Mouse (Mus musculus) layer of hippocampus, adult 2 months (tissue): Measurements from ENCODE around the gene Dock9. TPM values are rescaled to one million over a fixed set of nuclear protein-coding genes. Genes with fewer than 3 reads are reported as not detected.

Source experiments
- DNase-seq, 2 experiments: peaks; one replicate each; pipeline ENCODE4 v3.0.0; 2022; ENCODE audit warnings: low spot score in 2 of 2
- H3K27ac ChIP-seq: fragments of 200-600 bp; 2 replicates; pipeline ENCODE4 v1.8.1; 2022
- H3K4me3 ChIP-seq: fragments of 200-600 bp; 2 replicates; pipeline ENCODE4 v1.8.1; 2022; ENCODE audit warnings: mild to moderate bottlenecking
- CTCF ChIP-seq: fragments of 200-600 bp; conservative IDR thresholded peaks from 2 replicates; pipeline ENCODE4 v1.8.1; 2022; ENCODE audit warnings: antibody characterized with exemption, mild to moderate bottlenecking, moderate library complexity
- total RNA-seq, 2 experiments: library from RNA; stranded (reverse); gene quantifications; 2 replicates each; pipeline ENCODE4 v1.2.3; 2021

The Dock9 gene
- total RNA-seq, 2 experiments from 2014 or later = 217 to 222 TPM

- no peak overlapping the region for H3K4me3 ChIP-seq
- H3K27ac ChIP-seq = no peak overlapping the region
- no peak for TF ChIP-seq CTCF
- DNase-seq = no peak
Observed at GRCm38 (mm10) chr14:121541262-121541661, 256.4 kb downstream of the Dock9 start.

DNA sequence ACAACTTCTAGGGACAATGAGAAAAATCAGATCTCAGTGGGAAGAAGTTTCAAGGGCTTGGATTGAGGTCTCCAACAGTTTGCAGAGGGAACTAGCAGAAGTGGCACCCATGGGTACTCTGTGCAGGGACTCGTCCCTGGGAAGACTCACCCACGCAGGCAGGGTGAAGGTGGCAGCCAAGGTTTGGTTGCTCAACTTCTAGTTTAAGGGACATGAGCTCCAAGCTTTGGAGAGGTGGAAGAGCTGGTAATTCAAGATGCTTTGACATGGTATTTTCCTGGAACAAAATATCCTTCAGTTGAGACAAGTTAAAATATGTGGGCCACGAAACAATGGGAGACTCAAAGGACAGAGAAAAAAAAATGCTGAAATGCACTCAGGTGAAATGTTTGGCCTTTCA is 263.1 kb downstream of the Dock9 start:
- H3K4me3 ChIP-seq = no peak overlapping the region
- TF ChIP-seq CTCF = no peak
- DNase-seq = no peak
- H3K27ac ChIP-seq = no peak overlapping the region

DNA sequence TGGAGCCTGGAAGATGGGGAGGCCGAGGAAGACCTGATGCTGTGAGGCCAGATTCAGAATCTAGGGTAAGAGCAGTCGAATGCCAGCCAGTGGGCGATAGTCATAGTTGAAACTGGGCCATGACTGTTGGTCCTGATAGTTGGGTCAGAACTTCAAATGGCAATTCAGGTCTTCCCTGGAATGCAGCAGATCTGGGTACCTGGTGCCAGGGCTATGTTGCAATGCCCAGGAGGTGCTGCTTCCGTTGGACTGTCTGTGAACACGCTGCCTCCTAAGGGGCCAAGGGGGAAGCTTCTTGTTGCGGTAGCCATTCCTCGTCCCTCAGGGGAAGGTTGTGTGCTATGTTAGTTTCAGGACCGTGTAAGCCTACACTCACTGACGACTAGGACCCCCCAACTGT is 266.8 kb downstream of the Dock9 start:
- Histone ChIP-seq H3K27ac (no peak overlapping the region), H3K4me3 (no peak overlapping the region)
- TF ChIP-seq CTCF = no peak
- no peak for DNase-seq

- no peak overlapping the region for H3K4me3 ChIP-seq
- H3K27ac ChIP-seq = no peak overlapping the region
- DNase-seq = no peak
- no peak for TF ChIP-seq CTCF
Observed at GRCm38 (mm10) chr14:121527883-121528282, 269.8 kb downstream of the Dock9 start.

GRCm38 (mm10) chr14:121527201-121527600 is 270.4 kb downstream of the Dock9 start:
- no peak overlapping the region for H3K27ac ChIP-seq
- no peak for DNase-seq
- H3K4me3 ChIP-seq = no peak overlapping the region
- no peak for TF ChIP-seq CTCF

DNA sequence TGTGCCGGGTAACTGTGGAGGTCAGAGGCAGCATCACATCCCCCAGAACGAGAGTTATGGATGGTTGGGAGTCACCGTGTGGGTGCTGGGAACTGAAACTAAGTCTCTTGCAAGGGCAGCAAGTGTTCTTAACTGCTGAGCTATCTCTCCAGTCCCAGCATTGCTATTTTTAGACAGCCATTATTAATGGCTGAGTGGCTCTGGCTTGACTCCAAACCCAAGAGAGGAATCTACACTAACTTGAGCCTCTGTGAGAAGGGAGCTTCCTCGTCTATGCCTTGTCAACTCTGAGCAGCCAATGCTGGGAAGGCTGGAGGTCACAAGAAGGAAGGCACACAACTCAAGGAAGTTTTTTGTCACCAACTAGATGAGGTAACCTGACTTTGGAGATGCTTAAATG is 275.9 kb downstream of the Dock9 start:
- no peak overlapping the region for H3K27ac ChIP-seq
- TF ChIP-seq CTCF = no peak

DNA sequence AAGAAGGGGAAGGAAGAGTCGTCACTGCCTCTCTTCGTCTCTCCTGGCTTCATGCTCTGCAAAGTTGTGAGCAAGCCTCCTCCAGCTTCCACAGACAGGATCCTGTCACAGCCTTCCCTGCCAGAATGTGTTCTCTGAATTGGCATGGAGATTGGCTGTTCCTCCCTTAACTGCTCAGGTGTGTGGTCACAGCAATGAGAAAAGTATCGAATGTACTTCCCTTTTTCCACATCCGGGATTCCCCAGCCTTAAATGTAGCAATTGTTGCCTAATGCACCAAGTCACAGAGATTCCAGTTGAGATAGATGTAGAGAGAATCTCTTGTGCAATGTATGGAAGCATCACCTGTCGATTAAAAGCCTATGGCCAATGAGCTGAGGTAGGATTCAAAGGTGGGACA is 280.8 kb downstream of the Dock9 start:
- no peak for DNase-seq
- TF ChIP-seq CTCF = no peak
- no peak overlapping the region for H3K27ac ChIP-seq
- no peak overlapping the region for H3K4me3 ChIP-seq

More for the DNA sequence above, 275.9 kb downstream of the Dock9 start:
- no peak overlapping the region for H3K4me3 ChIP-seq
- DNase-seq = no peak

GRCm38 (mm10) chr14:121508929-121509328 is 288.7 kb downstream of the Dock9 start:
- TF ChIP-seq CTCF = no peak
- H3K4me3 ChIP-seq = no peak overlapping the region
- no peak for DNase-seq
- no peak overlapping the region for H3K27ac ChIP-seq

DNA sequence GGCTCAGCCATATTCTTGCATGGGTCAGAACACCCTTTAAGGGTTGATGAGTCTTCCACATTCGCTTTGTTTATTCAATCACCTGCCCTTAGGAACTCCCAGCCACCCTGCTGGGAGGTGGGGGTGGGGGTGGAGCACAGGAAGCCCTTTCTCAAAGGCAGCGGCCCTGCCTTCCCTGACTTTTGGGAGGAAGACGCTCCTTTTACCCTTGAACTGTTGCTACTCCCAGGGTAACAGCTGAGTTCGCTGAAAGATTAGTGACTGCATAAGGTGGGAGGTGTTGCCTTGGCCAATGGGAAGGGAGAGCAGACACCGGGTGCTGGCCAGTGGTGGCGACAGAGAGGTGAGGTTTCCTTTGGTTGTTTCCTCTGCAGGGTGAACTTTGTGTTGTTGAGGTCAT is 291.3 kb downstream of the Dock9 start:
- Histone ChIP-seq H3K4me3 (no peak overlapping the region), H3K27ac (no peak overlapping the region)
- TF ChIP-seq CTCF = no peak
- DNase-seq = no peak

DNA sequence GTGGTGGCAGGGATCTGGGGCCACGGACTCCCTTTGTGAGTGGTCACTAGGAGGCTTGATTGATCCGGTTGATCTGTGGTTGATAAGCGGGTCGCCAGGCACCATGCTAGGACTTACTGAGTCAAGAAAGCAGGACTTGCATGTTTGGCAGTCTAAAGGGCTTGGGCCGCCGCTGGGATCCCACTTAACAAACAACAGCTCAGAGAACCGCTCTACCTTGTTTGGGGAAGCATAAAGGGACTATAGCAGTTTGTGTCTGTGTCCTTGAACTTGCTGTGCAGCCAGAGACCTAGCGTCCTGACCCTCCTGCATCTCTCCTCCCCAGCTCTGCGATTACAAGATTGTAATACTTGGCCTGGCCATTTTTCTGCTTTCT is 292.2 kb downstream of the Dock9 start:
- Histone ChIP-seq H3K4me3 (no peak overlapping the region), H3K27ac (no peak overlapping the region)
- no peak for DNase-seq
- no peak for TF ChIP-seq CTCF

DNA sequence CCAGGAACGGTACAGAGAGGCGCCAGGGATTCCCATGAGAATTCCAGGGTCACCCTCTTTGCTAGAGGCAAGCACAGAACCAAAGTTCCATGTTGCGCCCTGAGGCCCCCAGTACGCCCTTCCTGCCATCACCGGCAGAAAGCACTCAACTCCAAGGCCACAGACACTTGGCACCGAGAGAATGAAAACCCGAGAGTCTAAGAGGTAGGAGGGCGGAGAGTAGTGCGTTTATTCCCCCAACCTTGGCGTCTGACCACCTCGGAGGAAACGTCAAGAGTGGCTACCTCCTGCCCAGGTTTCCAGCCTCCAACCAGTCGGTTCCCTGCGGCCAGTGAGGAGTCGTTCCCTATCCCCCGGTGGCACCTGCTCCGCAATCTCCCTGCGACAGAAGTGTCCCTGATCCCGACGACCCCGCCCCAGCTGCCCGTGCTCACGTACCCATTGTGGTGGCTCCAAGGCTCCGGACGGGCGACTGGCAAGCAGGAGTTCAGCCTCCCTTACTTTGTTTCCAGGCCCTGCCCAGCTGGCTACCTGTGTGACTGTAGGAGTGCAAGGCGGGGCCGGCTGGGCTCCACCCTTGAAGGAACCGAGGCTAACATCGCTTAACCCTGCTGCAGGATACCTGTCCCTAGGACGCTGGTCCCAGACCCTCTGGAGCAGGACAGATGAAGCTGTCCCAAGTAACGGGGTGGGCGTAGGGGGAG is 292.7 kb downstream of the Dock9 start, which contains the start of gene Slc15a1:
TSS of gene Slc15a1 (minus strand) at position 472 of the 704 bp plus-strand sequence.
- no peak for DNase-seq
- Histone ChIP-seq H3K27ac (no peak within 1 kb of the TSS), H3K4me3 (no peak within 1 kb of the TSS)
- no peak for TF ChIP-seq CTCF

GRCm38 (mm10) chr14:121500577-121500976 is 297.1 kb downstream of the Dock9 start:
- no peak overlapping the region for H3K27ac ChIP-seq
- no peak for TF ChIP-seq CTCF
- H3K4me3 ChIP-seq = no peak overlapping the region
- DNase-seq = no peak

DNA sequence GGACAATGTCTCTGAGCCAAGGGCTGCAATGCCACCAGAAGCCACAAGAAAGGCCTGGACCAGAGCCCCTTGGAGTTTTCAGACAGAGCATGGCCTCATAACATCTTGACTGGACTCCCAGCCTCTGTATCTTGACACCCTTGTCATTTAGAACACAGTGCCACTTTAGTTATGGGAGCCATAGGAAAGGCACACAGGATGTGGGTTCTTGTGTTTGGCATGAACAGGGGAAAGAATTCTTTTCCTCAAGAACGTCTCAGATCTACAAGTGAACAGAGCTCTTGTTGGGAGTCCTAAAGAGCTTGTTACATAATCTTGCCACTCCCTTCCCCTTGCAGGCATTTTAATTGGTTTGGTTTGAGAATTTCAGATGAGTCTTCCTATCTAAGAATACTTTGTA is 297.9 kb downstream of the Dock9 start:
- no peak for TF ChIP-seq CTCF
- H3K27ac ChIP-seq = no peak overlapping the region
- DNase-seq = no peak
- no peak overlapping the region for H3K4me3 ChIP-seq

DNA sequence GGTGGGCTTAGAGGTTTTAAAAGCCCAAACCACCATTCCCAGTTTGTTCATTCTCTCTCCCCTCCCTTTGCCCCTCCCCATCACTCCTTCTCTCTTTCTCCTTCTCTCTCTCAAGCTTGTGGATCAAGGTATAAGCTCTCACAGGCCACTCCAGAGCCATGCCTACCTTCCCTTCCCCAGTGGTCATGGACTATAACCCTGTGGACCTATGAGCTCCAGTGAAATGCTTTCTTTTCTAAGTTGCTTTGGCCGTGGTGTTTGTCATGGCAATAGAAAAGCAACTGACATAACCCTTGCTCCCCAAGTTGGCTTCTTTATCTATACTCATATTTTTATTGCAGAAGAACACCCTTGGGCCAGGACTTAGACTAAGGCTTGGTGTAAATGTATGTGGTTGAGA is 299.8 kb downstream of the Dock9 start:
- Histone ChIP-seq H3K4me3 (no peak overlapping the region), H3K27ac (no peak overlapping the region)
- TF ChIP-seq CTCF = no peak
- no peak for DNase-seq
